ENCODE assay signal across 8 mouse cellular contexts in genomic region chr8:90954802-90955760, GRCm38 (mm10).
A peak's percentile ranks its signal among the peaks of the same experiment; 100 is the strongest.
DNase-seq lines count a peak whose midpoint lies in the region; ATAC-seq and TF ChIP-seq lines count a peak whose summit lies in the region.

No protein-coding gene starts in this region.

- H3K4me1 ChIP-seq in MEL (ENCODE audit: control insufficient read depth in 1 of 2, insufficient read depth in 2 of 2, low read length in 2 of 2), result peaks cover 11 to 23% of the 10 kb centered on the region in 2 experiments
- peaks cover 15% of the 10 kb centered on the region for H3K4me1 ChIP-seq in forebrain, embryonic 16.5 days (replicated peaks; ENCODE audit: control insufficient read depth, insufficient read depth, low read length)
- 0 out of 2 replicates have a peak, but pooled peaks cover 3% of the 10 kb centered on the region for H3K4me1 ChIP-seq in lung, embryonic 14.5 days (ENCODE audit: insufficient read depth)

- peak; percentile 46 for TF ChIP-seq RAD21 in MEL (IDR thresholded peaks at IDR 0.05; ENCODE audit: low read depth, low read length)

- under 1% methylated on average over 21 of the region's 21 CpGs for WGBS in forebrain, embryonic 16.5 days
- 1% methylated on average over 21 of the region's 21 CpGs for WGBS in lung, embryonic 14.5 days

- DNase-seq in MEL (ENCODE audit: low read depth, low spot score), result peak; percentile 90
- DNase-seq in cerebellum, adult 18-20 months, result peak; percentile 79 to 83
- DNase-seq in heart, postnatal 36 days, result peak; percentile 65 to 75
- peak; percentile 53 to 76 for DNase-seq in layer of hippocampus, adult 2 months (ENCODE audit: low spot score in 2 of 2)
- peak; percentile 93 for DNase-seq in lung, embryonic 14.5 days
- peak; percentile 65 for DNase-seq in ovary, adult 18-20 months (ENCODE audit: low spot score)
- peak; percentile 63 for DNase-seq in thymus, postnatal 0 days (ENCODE audit: low spot score)

- peaks cover 16% of the 10 kb centered on the region for H3K79me2 ChIP-seq in MEL (ENCODE audit: control insufficient read depth, insufficient read depth, low read length, poor library complexity)

- H3K27ac ChIP-seq in MEL (ENCODE audit: control insufficient read depth, low read depth, low read length), result peak overlapping the region; percentile 100
- peak overlapping the region; percentile 99 for H3K27ac ChIP-seq in forebrain, embryonic 16.5 days (ENCODE audit: low read length)
- H3K27ac ChIP-seq in layer of hippocampus, adult 2 months, result peak overlapping the region; percentile 97
- H3K27ac ChIP-seq in lung, embryonic 14.5 days (ENCODE audit: low read depth), result peak overlapping the region; percentile 96

- intact Hi-C loops in heart, postnatal 36 days (cut with DNase I), result loop anchor here (1.0 kb wide), 1 partner anchor 127 kb away; the partner anchor contains the start of gene Chd9

- H3K4me2 ChIP-seq in forebrain, embryonic 16.5 days (ENCODE audit: low read length), result peak overlapping the region; percentile 49
- H3K4me2 ChIP-seq in lung, embryonic 14.5 days, result peak overlapping the region; percentile 60

- H3K9me3 ChIP-seq in MEL (replicated peaks; ENCODE audit: insufficient read depth, low read length), result no peaks in the 10 kb centered on the region
- no peaks in the 10 kb centered on the region for H3K9me3 ChIP-seq in forebrain, embryonic 16.5 days (ENCODE audit: control insufficient read depth, low read length)
- H3K9me3 ChIP-seq in lung, embryonic 14.5 days (ENCODE audit: low read depth, low read length), result no peaks in the 10 kb centered on the region

- peak; percentile 14 to 69 (median 26); a peak in 3 of 6 replicates for TF ChIP-seq CTCF in MEL (IDR thresholded peaks at IDR 0.05 in 2 of 3, conservative IDR thresholded peaks at IDR 0.05 in 1 of 3; ENCODE audit: control insufficient read depth in 1 of 3, insufficient read depth in 1 of 3, low read depth in 2 of 3, low read length in 3 of 3, poor library complexity in 1 of 3, severe bottlenecking in 1 of 3)
- TF ChIP-seq CTCF in layer of hippocampus, adult 2 months (conservative IDR thresholded peaks at IDR 0.05), result peak; percentile 75
- TF ChIP-seq CTCF in lung, embryonic 14.5 days (IDR thresholded peaks at IDR 0.05; ENCODE audit: low read depth), result peak; percentile 75

- peak; percentile 62 to 80; a peak in 3 of 4 replicates for TF ChIP-seq EP300 in MEL (IDR thresholded peaks at IDR 0.05; ENCODE audit: low read depth in 1 of 2, low read length in 2 of 2)

- peak overlapping the region; percentile 96 for H3K9ac ChIP-seq in MEL (ENCODE audit: control insufficient read depth, low read depth, low read length, poor library complexity, severe bottlenecking)
- H3K9ac ChIP-seq in forebrain, embryonic 16.5 days (replicated peaks; ENCODE audit: low read depth, low read length), result peak overlapping the region; percentile 80
- H3K9ac ChIP-seq in lung, embryonic 14.5 days, result peak overlapping the region; percentile 75

- peak; percentile 66 to 75 for TF ChIP-seq POLR2A in MEL (IDR thresholded peaks at IDR 0.05; ENCODE audit: control insufficient read depth in 1 of 2, insufficient read depth in 1 of 2, low read depth in 1 of 2, low read length in 2 of 2, poor library complexity in 1 of 2)

- H3K4me3 ChIP-seq in MEL (ENCODE audit: control insufficient read depth in 1 of 2, insufficient read depth in 1 of 2, low read depth in 2 of 2, low read length in 2 of 2), result peak overlapping the region; percentile 97 to 99
- H3K4me3 ChIP-seq in forebrain, embryonic 16.5 days (replicated peaks; ENCODE audit: low read length), result peak overlapping the region; percentile 64
- H3K4me3 ChIP-seq in layer of hippocampus, adult 2 months, result peak overlapping the region; percentile 82
- H3K4me3 ChIP-seq in lung, embryonic 14.5 days (ENCODE audit: low read depth, low read length), result peak overlapping the region; percentile 50

- peaks cover 0 to 35% of the 10 kb centered on the region in 2 experiments; a peak in 3 of 4 replicates for H3K36me3 ChIP-seq in MEL (ENCODE audit: control insufficient read depth in 1 of 2, insufficient read depth in 2 of 2, low read length in 2 of 2)
- H3K36me3 ChIP-seq in forebrain, embryonic 16.5 days (ENCODE audit: control insufficient read depth, insufficient read depth), result no peaks in the 10 kb centered on the region
- H3K36me3 ChIP-seq in lung, embryonic 14.5 days (ENCODE audit: insufficient read depth), result 0 out of 2 replicates have a peak, but pooled peaks cover 4% of the 10 kb centered on the region

- no peaks in the 10 kb centered on the region for H3K27me3 ChIP-seq in MEL (ENCODE audit: control insufficient read depth in 1 of 2, insufficient read depth in 2 of 2, low read length in 2 of 2)
- H3K27me3 ChIP-seq in forebrain, embryonic 16.5 days (replicated peaks; ENCODE audit: control insufficient read depth, insufficient read depth, low read length), result no peaks in the 10 kb centered on the region
- H3K27me3 ChIP-seq in lung, embryonic 14.5 days (ENCODE audit: insufficient read depth, low read length), result no peaks in the 10 kb centered on the region

- peak; percentile 96 for ATAC-seq in forebrain, embryonic 16.5 days
- ATAC-seq in lung, embryonic 14.5 days (ENCODE audit: insufficient read depth), result peak; percentile 97

TF ChIP-seq in MEL, 35 proteins besides CTCF, POLR2A, EP300 and RAD21:
- no peak for TF ChIP-seq GATA1 (IDR thresholded peaks at IDR 0.05; ENCODE audit: low read depth, low read length)
- TF ChIP-seq MAX (IDR thresholded peaks at IDR 0.05; ENCODE audit: low read length), result peak; percentile 67; the same call in 1 of the 2 replicates
- TF ChIP-seq KAT2A (conservative IDR thresholded peaks at IDR 0.05; ENCODE audit: low read depth, low read length), result peak; percentile 24; the same call in 1 of the 2 replicates
- TF ChIP-seq E2F4 (IDR thresholded peaks at IDR 0.05; ENCODE audit: borderline replicate concordance, low read depth, low read length), result no peak
- no peak for TF ChIP-seq USF1 (IDR thresholded peaks at IDR 0.05; ENCODE audit: low read depth, low read length)
- 0 out of 2 replicates have a peak, but pooled peaks have one; percentile 11 for TF ChIP-seq NRF1 (IDR thresholded peaks at IDR 0.05; ENCODE audit: insufficient read depth, low read depth, low read length, poor library complexity, severe bottlenecking)
- TF ChIP-seq ELF1 (IDR thresholded peaks at IDR 0.05; ENCODE audit: low read depth, low read length), result no peak
- TF ChIP-seq SIN3A (IDR thresholded peaks at IDR 0.05; ENCODE audit: low read length), result peak; percentile 73
- peak; percentile 70 for TF ChIP-seq SMC3 (IDR thresholded peaks at IDR 0.05; ENCODE audit: low read depth, low read length)
- TF ChIP-seq GABPA (IDR thresholded peaks at IDR 0.05; ENCODE audit: low read depth, low read length), result no peak
- peak; percentile 50 for TF ChIP-seq NELFE (IDR thresholded peaks at IDR 0.05; ENCODE audit: low read depth, low read length)
- TF ChIP-seq BHLHE40 (IDR thresholded peaks at IDR 0.05; ENCODE audit: borderline replicate concordance, low read depth, low read length), result no peak
- no peak for TF ChIP-seq JUND (IDR thresholded peaks at IDR 0.05; ENCODE audit: low read depth, low read length)
- peak; percentile 40; the same call in 1 of the 2 replicates for TF ChIP-seq ZC3H11A (IDR thresholded peaks at IDR 0.05; ENCODE audit: low read depth, low read length)
- no peak for TF ChIP-seq MAFK (IDR thresholded peaks at IDR 0.05; ENCODE audit: borderline replicate concordance, low read depth, low read length)
- TF ChIP-seq MAZ (IDR thresholded peaks at IDR 0.05; ENCODE audit: low read depth, low read length), result no peak; the same call in 1 of the 2 replicates
- no peak for TF ChIP-seq POLR2AphosphoS2 (IDR thresholded peaks at IDR 0.05; ENCODE audit: low read length)
- TF ChIP-seq TCF12 (IDR thresholded peaks at IDR 0.05; ENCODE audit: low read depth, low read length), result no peak; the same call in 1 of the 2 replicates
- peak; percentile 84 for TF ChIP-seq MYB (IDR thresholded peaks at IDR 0.05; ENCODE audit: low read depth, low read length)
- TF ChIP-seq ZKSCAN1 (IDR thresholded peaks at IDR 0.05; ENCODE audit: low read depth, low read length), result no peak
- TF ChIP-seq CHD2 (IDR thresholded peaks at IDR 0.05; ENCODE audit: low read length), result no peak
- no peak for TF ChIP-seq MYC (IDR thresholded peaks at IDR 0.05; ENCODE audit: low read depth, low read length)
- TF ChIP-seq UBTF (IDR thresholded peaks at IDR 0.05; ENCODE audit: borderline replicate concordance, insufficient read depth, low read depth, low read length), result no peak
- peak; percentile 61; the same call in 1 of the 2 replicates for TF ChIP-seq HCFC1 (IDR thresholded peaks at IDR 0.05; ENCODE audit: low read depth, low read length)
- TF ChIP-seq ZNF384 (IDR thresholded peaks at IDR 0.05; ENCODE audit: low read depth, low read length), result peak; percentile 57
- peak; percentile 23; the same call in 1 of the 2 replicates for TF ChIP-seq POLR2AphosphoS5 (IDR thresholded peaks at IDR 0.05; ENCODE audit: borderline replicate concordance, low read depth, low read length)
- TF ChIP-seq CHD1 (IDR thresholded peaks at IDR 0.05; ENCODE audit: low read depth, low read length), result 0 out of 2 replicates have a peak, but pooled peaks have one; percentile 22
- 0 out of 2 replicates have a peak, but pooled peaks have one; percentile 56 for TF ChIP-seq MXI1 (IDR thresholded peaks at IDR 0.05; ENCODE audit: low read depth, low read length)
- peak; percentile 66 for TF ChIP-seq TBP (IDR thresholded peaks at IDR 0.05; ENCODE audit: low read depth, low read length)
- no peak for TF ChIP-seq USF2 (IDR thresholded peaks at IDR 0.05; ENCODE audit: borderline replicate concordance in 1 of 2, insufficient read depth in 1 of 2, low read depth in 1 of 2, low read length in 2 of 2)
- peak; percentile 68 for TF ChIP-seq TAL1 (IDR thresholded peaks at IDR 0.05; ENCODE audit: low read length)
- TF ChIP-seq RCOR1 (IDR thresholded peaks at IDR 0.05; ENCODE audit: low read depth, low read length), result peak; percentile 17; the same call in 1 of the 2 replicates
- no peak for TF ChIP-seq ZMIZ1 (IDR thresholded peaks at IDR 0.05; ENCODE audit: low read depth, low read length)
- TF ChIP-seq ETS1 (IDR thresholded peaks at IDR 0.05; ENCODE audit: low read depth, low read length), result peak; percentile 62
- TF ChIP-seq MEF2A (IDR thresholded peaks at IDR 0.05; ENCODE audit: extremely low read depth, insufficient replicate concordance, low read depth, low read length, poor library complexity, severe bottlenecking), result no peak

Comparison
In these comparisons a context has a peak if more than half of its experiments do, and no peak if none do; other contexts are left out.
1. Peak in every context shown above with its lines: DNase-seq, ATAC-seq, H3K4me3 ChIP-seq and H3K27ac ChIP-seq.